Mouse (Mus musculus) macrophage (primary cell): ENCODE results near the gene Ogdhl. TPM values are rescaled to one million over a fixed set of nuclear protein-coding genes. Genes with fewer than 3 reads are reported as not detected.

Experiments
- H3K27ac ChIP-seq: fragments of 350-480 bp; formaldehyde crosslinking; 2 replicates; pipeline ENCODE4 v1.9.0; 2021
- H3K36me3 ChIP-seq: fragments of 350-480 bp; formaldehyde crosslinking; 2 replicates; pipeline ENCODE4 v1.9.0; 2021; ENCODE audit errors: inconsistent target
- H3K4me3 ChIP-seq: fragments of 350-480 bp; formaldehyde crosslinking; 2 replicates; pipeline ENCODE4 v1.9.0; 2021; ENCODE audit errors: inconsistent target
- H3K79me2 ChIP-seq: fragments of 350-480 bp; formaldehyde crosslinking; 2 replicates; pipeline ENCODE4 v1.9.0; 2021; ENCODE audit errors: inconsistent target
- WGBS: methylation state at CpG from one replicate; pipeline ENCODE4 v1.1.7; 2026; ENCODE audit warnings: inconsistent platforms; ENCODE audit not compliant: missing documents; 5-methylcytosine and 5-hydroxymethylcytosine counted together
- polyA plus RNA-seq: library from polyadenylated mRNA; stranded (reverse); fragments of 250-400 nt; gene quantifications from 3 replicates; pipeline ENCODE4 v1.2.4, GENCODE M21; 2018; ENCODE audit warnings: inconsistent platforms
- total RNA-seq, 78 experiments: library from RNA; depleted of rRNA; stranded (reverse); fragments of 250-400 nt; gene quantifications; 1 replicate in 9 of 78; 2 replicates in 24 of 78; 3 replicates in 43 of 78; 4 replicates in 2 of 78; pipeline ENCODE4 v1.2.4; 2018; ENCODE audit warnings: inconsistent platforms in 56 of 78

Ogdhl gene
- 1 to 10 TPM in 3 of 26 experiments, under 1 TPM in 19, not detected in 4; 0.20 to 2.8 (median 0.46) TPM for total RNA-seq (2018; cell fraction: chromatin; rRNA removed)
- total RNA-seq (2018; cell fraction: cytosol; rRNA removed), result under 1 TPM in 24 of 26 experiments, not detected in 2; 0.03 to 0.28 (median 0.09) TPM
- total RNA-seq (2018; cell fraction: nucleus; rRNA removed), result under 1 TPM in 14 of 26 experiments, not detected in 12; 0.12 to 0.79 (median 0.34) TPM
- 0.07 to 0.14 TPM in 2 of 3 replicates, not detected in the other for polyA plus RNA-seq

DNA sequence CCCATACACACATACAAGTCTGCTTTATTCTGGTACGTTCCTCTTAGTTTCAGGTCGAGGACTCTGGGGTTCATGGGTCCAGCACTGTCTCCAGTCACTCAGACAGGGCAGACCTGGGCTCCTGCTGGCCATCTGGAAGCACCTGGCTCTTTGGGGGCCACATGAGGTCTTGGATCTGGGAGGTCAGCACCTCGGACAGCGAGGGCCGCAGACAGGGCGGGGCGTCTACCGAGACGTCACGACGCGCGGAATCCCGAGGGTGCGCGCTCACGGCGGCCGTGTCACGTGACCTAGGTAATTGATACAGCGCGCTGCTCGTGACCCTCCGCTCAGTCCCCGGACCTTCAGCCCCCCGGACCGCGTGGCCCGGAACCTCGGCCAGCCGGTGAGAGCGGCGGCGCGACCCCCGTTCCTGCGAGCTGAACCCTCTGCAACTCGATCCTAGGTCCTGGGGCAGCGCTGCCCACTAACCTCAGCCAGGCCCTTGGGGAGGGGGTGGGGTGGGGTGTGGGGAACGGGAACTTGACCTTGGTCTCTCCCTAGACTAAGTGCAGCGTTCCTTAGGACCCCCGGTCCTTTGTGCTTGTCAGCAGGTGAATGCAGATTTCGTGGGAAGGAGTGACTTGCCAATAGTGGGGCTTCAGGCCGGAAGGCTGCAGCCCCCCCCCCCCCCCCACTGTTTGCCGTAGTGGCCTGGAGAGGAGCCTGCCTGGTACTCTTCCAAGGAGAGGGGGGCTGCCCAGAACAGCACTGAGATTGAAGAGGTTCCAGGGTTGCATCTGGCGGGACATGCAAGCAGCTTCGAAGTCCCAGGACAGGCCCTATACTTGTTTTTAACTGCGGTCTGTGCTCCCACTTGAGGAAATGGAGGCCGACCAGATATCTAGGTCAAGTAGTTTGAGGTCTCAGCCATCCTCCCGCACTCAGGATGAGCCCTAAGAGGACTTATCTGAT is at the start of gene Ogdhl:
TSS of gene Ogdhl (plus strand) at position 288 of the 954 bp plus-strand sequence.
- no peaks in the 10 kb centered on the region for H3K36me3 ChIP-seq
- H3K27ac ChIP-seq, result no peak within 1 kb of the TSS
- WGBS, result 6% methylated on average over 44 of the region's 50 CpGs

DNA sequence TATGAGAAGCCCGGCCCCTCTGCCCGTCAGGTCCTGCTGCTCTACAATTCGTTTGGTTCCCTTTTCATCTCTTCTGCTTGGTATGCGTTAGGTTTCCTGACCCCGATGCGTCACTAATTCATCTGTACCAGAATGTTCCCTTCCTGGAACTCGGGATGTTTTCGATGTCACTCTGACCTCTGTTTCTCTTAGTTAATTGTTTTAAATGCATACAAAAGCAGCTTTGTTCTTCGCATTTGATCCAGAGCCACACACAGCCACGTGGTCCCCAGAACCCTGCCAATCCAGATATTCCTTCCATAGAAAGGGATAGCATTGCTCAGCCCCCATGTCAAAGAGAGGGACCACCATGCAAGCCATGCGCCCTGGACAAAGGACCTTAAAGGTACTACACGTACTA is 20.2 kb upstream of the Ogdhl start:
- Histone ChIP-seq H3K27ac (no peak overlapping the region), H3K36me3 (peaks cover 15% of the 10 kb centered on the region; the same call in 1 of the 2 replicates), H3K79me2 (no peaks in the 10 kb centered on the region), H3K4me3 (no peak overlapping the region)
- 94% methylated on average over 12 of the region's 12 CpGs for WGBS

More for the DNA sequence above, at the start of gene Ogdhl:
- Histone ChIP-seq H3K4me3 (no peak within 1 kb of the TSS), H3K79me2 (no peaks in the 10 kb centered on the region)

DNA sequence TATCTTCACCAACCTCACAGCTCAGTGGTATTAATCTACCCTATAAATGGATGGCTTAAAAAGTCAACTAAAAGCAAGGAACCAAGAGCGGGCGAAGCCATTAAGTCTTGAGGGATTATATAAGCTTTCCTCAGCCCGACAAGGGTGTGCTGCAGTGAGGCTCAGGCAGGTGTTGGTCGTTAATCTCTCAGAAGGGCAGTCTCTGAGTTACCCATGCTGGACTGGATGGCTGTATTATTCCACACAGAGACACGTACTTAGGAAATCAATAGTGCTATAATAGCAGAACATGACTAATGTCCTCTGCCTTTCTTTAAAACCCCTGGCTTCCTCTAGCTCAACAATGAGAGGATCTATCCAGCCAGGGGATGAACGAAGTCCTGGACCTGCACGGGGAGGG is 19.4 kb upstream of the Ogdhl start:
- Histone ChIP-seq H3K27ac (no peak overlapping the region), H3K4me3 (no peak overlapping the region), H3K36me3 (peaks cover 11% of the 10 kb centered on the region; the same call in 1 of the 2 replicates), H3K79me2 (no peaks in the 10 kb centered on the region)
- 93% methylated on average over 7 of the region's 7 CpGs for WGBS

DNA sequence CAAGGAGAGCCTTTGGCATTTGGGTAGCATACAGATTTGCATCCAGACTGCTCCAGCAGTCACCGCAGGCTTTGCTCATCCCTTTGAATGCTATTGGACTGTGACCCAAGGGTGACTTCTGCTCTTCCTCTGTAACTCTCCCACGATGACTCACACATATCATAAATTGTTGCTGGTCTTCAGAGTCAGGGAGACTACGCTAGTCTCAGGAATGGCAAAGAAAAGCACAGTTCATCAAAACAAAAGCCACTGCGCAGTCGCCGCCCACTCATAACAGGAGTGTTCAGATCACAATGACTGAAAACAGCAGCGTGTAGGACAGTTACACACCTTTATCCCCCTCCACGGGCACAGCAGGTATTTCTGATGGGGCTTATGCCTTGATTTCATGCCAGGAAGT is 16.9 kb upstream of the Ogdhl start:
- H3K36me3 ChIP-seq, result 0 out of 2 replicates have a peak, but pooled peaks cover 4% of the 10 kb centered on the region
- no peak overlapping the region for H3K4me3 ChIP-seq
- 82% methylated on average over 8 of the region's 8 CpGs for WGBS

DNA sequence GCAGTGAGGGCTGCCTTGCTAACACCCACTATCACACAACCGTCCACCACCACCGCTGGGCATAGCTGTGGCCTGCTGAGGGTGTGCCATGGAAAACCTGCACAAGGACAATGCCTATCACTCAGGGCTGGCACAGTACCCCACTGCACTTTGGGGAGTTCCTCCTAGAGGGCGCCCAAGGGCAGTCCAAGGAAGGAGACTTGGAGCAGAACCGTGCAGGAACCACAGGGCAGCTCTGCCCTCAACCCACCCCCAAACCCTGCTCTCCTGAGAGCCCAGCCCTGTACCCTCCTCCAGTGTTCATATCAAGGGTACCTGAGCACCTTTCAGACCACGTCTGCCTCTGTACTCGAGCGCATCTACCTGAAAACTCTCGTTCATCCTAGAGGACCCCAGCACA is 11.9 kb upstream of the Ogdhl start:
- no peaks in the 10 kb centered on the region for H3K79me2 ChIP-seq
- WGBS, result 58% methylated on average over 8 of the region's 8 CpGs
- no peaks in the 10 kb centered on the region for H3K36me3 ChIP-seq
- no peak overlapping the region for H3K4me3 ChIP-seq
- H3K27ac ChIP-seq, result no peak overlapping the region

More for the DNA sequence above, 16.9 kb upstream of the Ogdhl start:
- H3K79me2 ChIP-seq, result no peaks in the 10 kb centered on the region
- no peak overlapping the region for H3K27ac ChIP-seq

DNA sequence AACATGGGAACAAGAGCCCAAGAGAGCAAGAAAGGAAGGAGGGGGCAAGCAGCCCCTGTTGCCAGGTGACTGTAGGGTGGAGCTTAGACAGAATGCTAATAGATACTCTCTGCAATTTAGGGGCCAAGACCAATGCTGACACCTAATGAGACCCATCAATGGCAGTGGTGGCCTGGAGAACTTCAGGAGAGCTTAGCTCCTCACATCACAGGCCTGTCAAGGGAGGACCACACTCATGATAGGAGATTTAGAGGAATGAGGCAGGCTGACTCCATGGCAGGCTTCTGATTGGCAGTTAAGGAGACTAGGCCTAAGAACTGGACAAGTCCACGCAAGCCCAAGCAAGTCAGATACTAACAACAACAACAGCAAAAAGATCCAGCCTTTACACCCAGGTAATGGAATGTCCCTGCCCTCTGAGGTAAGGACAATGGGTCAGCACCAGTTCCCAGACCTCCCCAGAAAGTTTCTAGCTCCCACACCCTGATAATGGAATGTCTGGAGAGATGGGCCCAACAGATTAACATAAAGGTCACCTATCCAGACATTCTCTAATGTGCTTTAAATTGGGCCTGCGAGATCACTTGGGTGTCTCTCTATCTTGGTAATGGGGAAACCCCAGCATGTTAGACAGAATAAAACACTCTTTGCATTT is 10.3 kb upstream of the Ogdhl start:
- WGBS, result 100% methylated on average over 2 of the region's 2 CpGs
- H3K27ac ChIP-seq, result no peak overlapping the region
- no peak overlapping the region for H3K4me3 ChIP-seq
- H3K36me3 ChIP-seq, result no peaks in the 10 kb centered on the region
- no peaks in the 10 kb centered on the region for H3K79me2 ChIP-seq

DNA sequence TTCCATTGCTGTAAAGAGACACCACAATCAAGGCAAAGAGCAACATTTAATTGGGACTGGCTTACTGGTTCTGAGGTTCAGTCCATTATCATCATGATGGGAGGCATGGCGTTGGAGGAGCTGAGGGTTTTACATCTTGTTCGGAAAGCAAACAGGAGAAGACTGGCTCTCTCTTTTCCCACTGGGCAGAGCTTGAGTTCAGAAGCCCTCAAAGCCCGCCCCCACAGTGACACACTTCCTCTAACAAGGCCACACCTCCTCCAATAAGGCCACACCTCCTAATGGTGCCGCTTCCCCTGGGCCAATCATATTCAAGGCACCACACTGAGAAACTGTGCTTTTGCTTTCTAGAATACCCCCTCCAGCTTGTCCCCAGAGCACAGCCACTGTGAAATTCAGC is 4.0 kb upstream of the Ogdhl start:
- Histone ChIP-seq H3K4me3 (no peak overlapping the region), H3K79me2 (no peaks in the 10 kb centered on the region)
- 17% methylated on average over 4 of the region's 4 CpGs for WGBS

DNA sequence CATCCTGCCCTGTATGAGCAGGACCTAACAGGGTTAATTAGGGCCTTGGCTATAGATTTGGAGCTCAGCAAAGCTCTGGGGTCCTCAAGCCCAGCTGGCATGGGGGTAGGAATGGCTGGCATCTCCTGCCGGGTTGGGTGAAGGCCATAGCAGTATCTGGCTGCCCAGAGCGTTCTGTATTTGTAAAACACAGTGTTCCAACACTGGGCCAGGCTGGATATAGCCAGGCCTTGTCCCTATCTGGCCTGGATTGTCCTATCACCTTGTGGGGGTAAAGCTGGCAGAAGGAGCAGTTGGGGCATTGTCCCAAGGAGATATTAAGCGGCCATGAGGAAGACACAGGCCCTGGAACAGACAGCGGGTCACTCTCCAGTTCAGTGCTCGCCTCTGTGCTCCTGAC is 1.4 kb downstream of the Ogdhl start:
- Histone ChIP-seq H3K36me3 (no peaks in the 10 kb centered on the region), H3K79me2 (no peaks in the 10 kb centered on the region), H3K4me3 (no peak overlapping the region), H3K27ac (no peak overlapping the region)
- 84% methylated on average over 5 of the region's 5 CpGs for WGBS

More for the DNA sequence above, 4.0 kb upstream of the Ogdhl start:
- H3K36me3 ChIP-seq, result no peaks in the 10 kb centered on the region
- no peak overlapping the region for H3K27ac ChIP-seq

DNA sequence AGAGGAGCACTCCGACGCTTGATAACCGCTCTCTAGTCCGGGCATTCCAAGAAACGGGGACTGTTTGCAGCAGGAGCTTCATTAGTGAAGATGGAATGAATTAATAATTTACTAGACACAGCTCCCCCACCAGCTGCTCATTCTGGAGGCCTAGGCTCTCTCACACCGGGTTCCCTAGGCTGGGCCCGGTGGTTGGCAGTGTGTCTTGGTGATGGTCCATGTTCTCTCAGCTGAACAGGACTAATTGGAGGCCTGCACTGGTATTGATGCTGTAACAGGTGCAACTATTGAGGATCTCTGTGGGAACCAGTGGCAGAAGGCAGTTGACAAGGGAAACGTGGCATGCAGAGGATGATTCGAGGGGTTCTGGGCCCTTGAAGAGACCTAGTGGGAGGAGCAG is 5.5 kb downstream of the Ogdhl start:
- 93% methylated on average over 9 of the region's 9 CpGs for WGBS
- Histone ChIP-seq H3K4me3 (no peak overlapping the region), H3K36me3 (no peaks in the 10 kb centered on the region), H3K27ac (no peak overlapping the region), H3K79me2 (no peaks in the 10 kb centered on the region)

DNA sequence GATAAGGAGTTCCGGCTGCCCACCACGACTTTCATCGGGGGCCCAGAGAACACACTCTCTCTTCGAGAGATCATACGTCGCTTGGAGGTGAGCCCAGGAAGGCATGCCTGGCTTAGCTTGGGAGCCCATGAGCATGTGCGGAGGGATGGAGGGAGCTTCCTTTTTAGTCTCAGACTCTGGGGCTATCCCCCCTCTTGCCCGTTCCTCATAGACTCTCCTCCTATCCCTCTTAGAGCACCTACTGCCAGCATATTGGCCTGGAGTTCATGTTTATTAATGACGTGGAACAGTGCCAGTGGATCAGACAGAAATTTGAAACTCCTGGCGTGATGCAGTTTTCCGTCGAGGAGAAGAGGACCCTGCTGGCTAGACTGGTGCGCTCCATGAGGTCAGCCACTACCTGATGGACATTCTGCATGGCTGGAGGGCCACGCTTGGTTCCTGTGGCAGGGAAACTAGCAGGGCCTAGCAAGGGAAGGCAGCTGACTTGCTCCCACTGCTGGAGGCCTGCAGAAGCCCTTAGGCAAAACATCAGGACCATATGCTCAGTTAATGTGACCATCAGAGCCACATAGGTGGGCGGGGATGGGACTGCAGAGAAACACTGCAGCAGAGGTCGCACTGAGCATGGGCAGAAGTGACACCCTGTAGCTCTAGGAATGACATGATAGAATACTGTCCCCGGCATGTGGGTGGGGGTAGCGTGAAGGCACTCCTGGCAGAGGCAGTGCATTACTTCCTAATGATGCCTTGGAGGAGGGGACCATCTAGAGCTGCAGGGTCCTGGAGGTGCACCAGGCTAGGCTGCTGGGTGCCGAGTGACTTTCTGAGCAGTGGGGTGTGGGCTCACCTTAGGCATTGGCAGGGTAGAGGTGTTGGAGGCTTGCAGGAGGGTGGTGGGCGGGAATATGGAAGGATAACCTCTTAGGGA is 11.0 kb downstream of the Ogdhl start:
- no peak overlapping the region for H3K4me3 ChIP-seq
- WGBS, result 93% methylated on average over 19 of the region's 20 CpGs
- H3K36me3 ChIP-seq, result no peaks in the 10 kb centered on the region

DNA sequence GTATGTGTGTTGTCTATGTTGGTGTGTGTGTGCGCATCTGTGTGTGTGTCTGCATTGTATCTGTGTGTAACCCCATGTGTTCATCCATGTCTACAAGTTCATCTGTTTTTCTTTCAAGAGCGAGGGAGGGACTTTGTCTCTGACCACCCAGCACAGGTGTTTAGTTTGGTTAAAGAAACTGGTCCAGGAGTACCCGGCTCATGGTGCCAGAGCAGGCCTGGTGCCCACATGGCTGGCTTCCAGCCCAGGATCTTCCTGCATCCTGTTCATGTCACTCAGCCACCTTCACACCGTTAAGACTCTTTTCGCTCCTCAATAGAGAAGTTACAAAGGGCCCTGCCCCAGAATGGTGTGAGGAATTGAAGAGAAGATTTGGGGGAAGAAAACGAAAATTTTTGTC is 14.2 kb downstream of the Ogdhl start:
- no peak overlapping the region for H3K27ac ChIP-seq
- no peak overlapping the region for H3K4me3 ChIP-seq
- H3K79me2 ChIP-seq, result no peaks in the 10 kb centered on the region
- 49% methylated on average over 6 of the region's 6 CpGs for WGBS
- no peaks in the 10 kb centered on the region for H3K36me3 ChIP-seq

More for the DNA sequence above, 11.0 kb downstream of the Ogdhl start:
- H3K79me2 ChIP-seq, result no peaks in the 10 kb centered on the region
- no peak overlapping the region for H3K27ac ChIP-seq

DNA sequence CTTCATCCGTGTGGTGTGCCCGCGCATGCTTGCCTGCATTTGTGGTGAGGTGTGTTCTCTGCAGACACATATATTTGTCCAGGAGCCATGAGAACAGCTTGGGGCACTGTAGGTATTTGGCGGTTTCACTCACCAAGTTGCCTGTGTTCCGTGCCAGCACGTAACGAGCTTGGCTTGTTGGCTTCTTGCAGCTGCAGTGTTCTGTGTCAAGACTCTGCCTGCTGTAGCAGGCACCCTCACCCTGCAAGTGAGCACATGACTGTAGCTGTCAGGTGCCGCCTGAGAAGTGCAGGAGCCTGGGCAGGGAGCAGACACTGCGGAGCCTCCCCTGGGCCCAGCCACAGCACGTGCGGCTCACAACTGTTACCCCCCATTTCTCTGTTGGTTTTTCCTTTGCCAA is 14.7 kb downstream of the Ogdhl start:
- no peak overlapping the region for H3K27ac ChIP-seq
- H3K79me2 ChIP-seq, result no peaks in the 10 kb centered on the region
- 90% methylated on average over 11 of the region's 11 CpGs for WGBS
- no peaks in the 10 kb centered on the region for H3K36me3 ChIP-seq
- H3K4me3 ChIP-seq, result no peak overlapping the region

DNA sequence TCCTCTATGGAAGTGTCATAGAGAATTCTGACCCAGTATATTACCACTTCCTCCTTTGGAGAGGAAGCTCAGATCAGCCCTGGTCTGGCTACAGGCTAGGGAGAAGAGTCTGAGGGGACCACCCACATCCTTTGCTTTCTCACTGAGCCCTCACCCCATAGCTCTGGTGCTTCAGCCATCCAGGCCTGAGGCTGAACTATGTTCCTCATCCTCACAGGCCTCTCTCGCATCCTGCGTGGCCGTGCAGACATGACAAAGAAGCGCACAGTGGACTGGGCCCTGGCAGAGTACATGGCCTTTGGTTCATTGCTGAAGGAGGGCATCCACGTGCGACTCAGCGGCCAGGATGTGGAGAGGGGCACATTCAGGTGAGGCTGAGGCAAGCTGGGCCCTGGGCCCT is 20.0 kb downstream of the Ogdhl start:
- Histone ChIP-seq H3K79me2 (no peaks in the 10 kb centered on the region), H3K36me3 (no peaks in the 10 kb centered on the region), H3K4me3 (no peak overlapping the region), H3K27ac (no peak overlapping the region)
- 81% methylated on average over 7 of the region's 7 CpGs for WGBS

DNA sequence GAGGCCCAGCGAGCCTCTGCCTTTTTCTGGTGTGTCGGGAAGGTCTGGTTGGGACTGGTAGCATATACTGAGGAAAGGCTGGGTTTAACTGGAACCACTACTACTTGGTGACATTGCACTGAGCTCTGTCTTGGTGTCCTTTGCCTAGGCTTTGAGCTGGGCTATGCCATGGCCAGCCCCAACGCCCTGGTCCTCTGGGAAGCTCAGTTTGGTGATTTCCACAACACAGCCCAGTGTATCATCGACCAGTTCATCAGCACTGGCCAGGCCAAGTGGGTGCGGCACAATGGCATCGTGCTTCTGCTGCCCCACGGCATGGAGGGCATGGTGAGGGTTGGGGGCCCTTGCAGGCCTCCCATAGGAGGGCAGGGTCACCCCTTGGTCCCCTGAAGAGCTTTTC is 22.4 kb downstream of the Ogdhl start:
- Histone ChIP-seq H3K79me2 (no peaks in the 10 kb centered on the region), H3K27ac (no peak overlapping the region), H3K36me3 (no peaks in the 10 kb centered on the region), H3K4me3 (no peak overlapping the region)
- 93% methylated on average over 7 of the region's 7 CpGs for WGBS
